Mouse (Mus musculus): ENCODE results near the gene Olfr149.
"Not testable (repeated sequence)": the region's sequence is repeated elsewhere in the genome, so short reads cannot be mapped to it uniquely, and the experiment has no call there.

Olfr149 gene

DNA sequence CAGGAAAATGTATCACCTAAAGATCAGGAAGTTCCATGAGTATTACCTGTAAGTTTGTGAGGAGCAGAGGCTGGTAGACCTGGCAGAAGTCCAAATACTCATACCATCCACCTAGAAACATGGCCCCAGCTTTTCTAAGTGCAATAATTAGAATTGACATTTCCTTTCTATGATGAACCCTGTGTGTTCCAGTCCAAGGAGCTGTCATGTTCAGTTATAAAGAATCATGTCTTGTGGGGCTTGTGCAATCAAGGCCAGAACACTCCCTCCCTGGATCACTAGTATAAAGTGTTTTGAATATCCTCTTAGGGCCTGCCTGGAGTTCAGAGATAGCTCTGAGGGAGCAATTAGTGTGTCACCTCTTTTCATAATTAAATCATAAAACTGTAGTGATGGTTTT lies at the start of gene Olfr149:
Gene Olfr149 (minus strand): TSS at position 101 of the 400 bp plus-strand sequence.
- no peak for DNase-seq (ENCODE audit: extremely low read depth, low read depth)

DNA sequence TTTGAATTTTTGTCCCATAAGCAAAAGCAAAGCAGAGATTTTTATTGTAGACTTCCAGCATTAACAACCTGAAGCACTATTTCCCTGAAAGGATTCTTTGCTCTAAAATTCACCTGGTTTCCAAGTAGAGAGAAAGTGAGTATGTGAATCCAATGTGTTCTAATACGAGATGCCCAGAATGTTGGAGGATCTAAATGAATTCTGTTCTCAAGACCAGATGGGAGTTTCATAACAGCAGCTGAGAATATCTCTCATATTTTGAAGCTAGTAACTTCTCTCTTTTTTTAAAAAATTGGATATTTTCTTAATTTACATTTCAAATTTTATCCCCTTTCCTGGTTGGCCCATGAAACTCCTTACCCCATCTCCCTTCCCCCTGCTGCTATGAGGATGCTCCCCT lies 39.5 kb upstream of the Olfr149 start:
- no peak for DNase-seq (ENCODE audit: extremely low read depth, low read depth)

DNA sequence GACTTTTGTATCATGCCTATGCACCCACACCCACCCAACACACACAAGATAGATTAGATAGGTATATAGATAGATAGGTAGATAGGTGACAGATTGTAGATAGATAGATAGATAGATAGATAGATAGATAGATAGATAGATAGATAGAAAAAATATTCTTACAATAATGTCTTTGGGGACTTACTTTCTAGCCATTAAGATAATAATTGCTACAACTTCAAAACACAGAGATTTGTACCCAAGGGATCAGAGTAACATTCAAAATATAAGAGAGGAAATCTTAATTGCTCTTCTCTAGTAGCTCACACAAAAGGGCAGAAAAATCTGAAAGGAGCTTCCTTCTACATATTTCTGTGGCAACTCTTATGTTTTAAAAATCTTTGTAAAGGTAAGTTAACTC lies 39.0 kb upstream of the Olfr149 start, which contains the start of gene Olfr967:
Gene Olfr967 (plus strand): TSS at position 301 of the 400 bp plus-strand sequence.
- DNase-seq (ENCODE audit: extremely low read depth, low read depth) = no peak

GRCm38 (mm10) chr9:39740741-39741140 lies 33.8 kb upstream of the Olfr149 start:
- no peak for DNase-seq (ENCODE audit: extremely low read depth, low read depth)

DNA sequence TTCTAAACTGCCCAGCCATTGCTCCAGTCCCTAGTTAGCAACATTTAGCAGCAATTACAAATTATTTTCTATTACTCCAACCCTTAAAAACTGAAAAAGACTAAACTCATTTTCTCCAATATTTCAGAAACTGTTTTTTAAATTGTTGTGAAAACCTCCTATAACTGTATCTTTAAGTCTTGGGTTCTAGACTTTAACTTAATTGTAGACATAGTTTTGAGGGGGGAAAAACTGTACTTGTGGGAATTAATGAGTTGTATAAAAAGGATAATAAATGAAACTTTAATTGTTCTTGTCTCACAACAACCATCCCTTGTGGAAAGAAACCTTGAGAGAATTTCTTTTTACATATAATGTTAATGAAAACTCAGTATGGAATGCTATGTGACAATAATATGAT lies 23.8 kb upstream of the Olfr149 start, which contains the start of gene Olfr150:
Gene Olfr150 (plus strand): TSS at position 301 of the 400 bp plus-strand sequence.
- no peak for DNase-seq (ENCODE audit: extremely low read depth, low read depth)

DNA sequence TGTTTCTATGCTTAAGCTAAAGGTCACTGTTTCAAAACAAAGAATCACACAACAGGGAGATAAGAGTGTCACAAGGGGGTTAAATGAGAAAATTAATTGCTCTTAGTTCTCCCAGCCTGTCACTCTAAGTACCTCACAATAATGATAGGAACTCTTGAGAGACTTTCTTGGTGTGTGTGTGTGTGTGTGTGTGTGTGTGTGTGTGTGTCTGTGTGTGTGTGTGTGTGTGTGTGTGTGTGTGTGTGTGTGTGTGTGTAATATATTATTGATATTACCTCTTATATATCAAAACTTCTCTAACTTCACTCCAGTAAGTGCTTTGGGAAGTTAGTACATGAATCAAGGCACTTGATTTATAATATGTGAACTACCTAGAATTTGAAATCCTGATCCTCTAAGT lies 4.1 kb upstream of the Olfr149 start, which contains the start of gene Olfr965:
Gene Olfr965 (plus strand): TSS at position 301 of the 400 bp plus-strand sequence.
- no peak for DNase-seq (ENCODE audit: extremely low read depth, low read depth)

- DNase-seq (ENCODE audit: extremely low read depth, low read depth) = no peak
These were observed 2.0 kb upstream of the Olfr149 start for GRCm38 (mm10) chr9:39708958-39709357.

- not testable (repeated sequence) for DNase-seq (ENCODE audit: extremely low read depth, low read depth)
These were observed 5.8 kb downstream of the Olfr149 start for GRCm38 (mm10) chr9:39701123-39701522.

DNA sequence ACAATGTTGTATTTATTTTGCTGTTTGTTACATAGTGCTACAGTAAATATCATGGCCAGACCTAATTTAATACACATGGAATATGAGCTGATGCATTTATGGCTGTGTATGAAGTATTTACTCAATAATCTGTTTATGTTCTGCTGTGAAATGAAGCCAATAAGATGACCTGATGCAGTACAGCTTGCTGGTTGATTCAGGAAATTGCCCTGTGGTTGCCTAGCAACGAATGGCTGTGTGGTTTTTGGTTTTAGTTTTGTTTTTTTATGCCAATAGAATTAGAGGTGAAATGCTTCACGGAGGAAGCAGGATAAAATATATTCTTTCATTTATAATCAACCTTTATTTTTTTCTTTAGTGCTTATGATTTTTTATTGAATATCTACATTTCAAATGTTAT lies 27.6 kb downstream of the Olfr149 start:
- no peak for DNase-seq (ENCODE audit: extremely low read depth, low read depth)

- no peak for DNase-seq (ENCODE audit: extremely low read depth, low read depth)
These were observed 28.4 kb downstream of the Olfr149 start for GRCm38 (mm10) chr9:39678557-39678956.

GRCm38 (mm10) chr9:39674820-39675219 lies 32.1 kb downstream of the Olfr149 start:
- no peak for DNase-seq (ENCODE audit: extremely low read depth, low read depth)

- no peak for DNase-seq (ENCODE audit: extremely low read depth, low read depth)
These were observed 37.2 kb downstream of the Olfr149 start for GRCm38 (mm10) chr9:39669723-39670122.

DNA sequence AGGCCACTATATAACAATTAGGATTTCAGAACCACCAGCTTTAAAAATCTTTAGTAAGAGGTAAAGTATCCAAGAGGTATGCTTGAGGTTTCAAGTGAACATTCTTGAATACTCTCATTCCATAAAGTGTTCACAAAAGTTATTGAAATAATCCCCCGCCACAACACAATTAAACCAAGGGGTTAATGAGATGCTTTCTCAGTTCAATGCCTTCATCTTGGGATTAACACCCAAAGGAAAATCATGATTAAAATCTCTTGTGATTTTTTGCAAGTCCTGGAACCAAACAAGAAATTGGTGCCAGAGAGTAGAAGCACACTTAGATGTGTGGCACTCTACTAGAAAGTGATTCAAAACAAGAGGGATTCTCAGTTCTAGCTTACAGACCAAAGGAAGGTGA lies 40.0 kb downstream of the Olfr149 start, which contains the start of gene Olfr963:
Gene Olfr963 (plus strand): TSS at position 301 of the 400 bp plus-strand sequence.
- DNase-seq (ENCODE audit: extremely low read depth, low read depth) = no peak

DNA sequence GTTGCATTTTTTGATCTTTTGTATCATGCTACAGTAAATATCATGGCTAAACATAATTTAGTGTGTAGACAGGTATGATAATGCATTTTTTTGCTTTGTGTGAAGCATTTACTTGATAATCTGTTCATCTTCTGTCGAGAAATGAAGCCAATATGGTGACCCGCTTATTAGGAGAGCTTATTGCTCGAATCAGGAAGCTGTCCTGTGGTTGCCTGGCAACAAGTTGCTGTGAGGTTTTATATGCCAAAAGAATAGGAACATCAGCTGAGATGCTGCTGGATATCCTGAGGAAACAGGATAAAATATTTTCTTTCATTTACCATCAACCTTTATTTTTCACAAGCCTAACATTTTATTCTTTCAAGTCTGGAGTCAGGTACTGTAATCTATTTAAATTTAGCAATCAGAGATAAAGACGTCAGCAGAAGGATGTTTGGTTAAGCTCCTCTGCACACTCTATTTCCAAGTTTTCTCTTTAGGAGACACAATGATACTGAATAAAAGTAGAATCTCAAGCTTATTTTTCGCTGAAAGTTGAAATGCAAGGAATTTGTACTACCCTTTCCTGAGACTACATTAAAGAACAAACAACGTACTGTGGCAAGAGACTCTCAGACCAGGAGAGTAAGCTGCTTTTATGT lies 52.0 kb downstream of the Olfr149 start:
- no peak for DNase-seq (ENCODE audit: extremely low read depth, low read depth)
